Mouse (Mus musculus) inflammation-experienced regulatory T-cells, adult 6 months (primary cell): ENCODE measurements around the gene Abi3. TPM values are rescaled to one million over a fixed set of nuclear protein-coding genes. Genes with fewer than 3 reads are reported as not detected.

Experiments
- ATAC-seq: one replicate; pipeline ENCODE4 v1.8.0; 2017
- polyA plus RNA-seq, 3 experiments: library from polyadenylated mRNA; unstranded; fragments of 100-300 nt; shearing (Covaris generic); gene quantifications; one replicate each; pipeline ENCODE4 v1.2.1; 2017

The Abi3 gene
- polyA plus RNA-seq, 3 experiments from 2014 or later: 38.9 to 105 (median 50.8) TPM

DNA sequence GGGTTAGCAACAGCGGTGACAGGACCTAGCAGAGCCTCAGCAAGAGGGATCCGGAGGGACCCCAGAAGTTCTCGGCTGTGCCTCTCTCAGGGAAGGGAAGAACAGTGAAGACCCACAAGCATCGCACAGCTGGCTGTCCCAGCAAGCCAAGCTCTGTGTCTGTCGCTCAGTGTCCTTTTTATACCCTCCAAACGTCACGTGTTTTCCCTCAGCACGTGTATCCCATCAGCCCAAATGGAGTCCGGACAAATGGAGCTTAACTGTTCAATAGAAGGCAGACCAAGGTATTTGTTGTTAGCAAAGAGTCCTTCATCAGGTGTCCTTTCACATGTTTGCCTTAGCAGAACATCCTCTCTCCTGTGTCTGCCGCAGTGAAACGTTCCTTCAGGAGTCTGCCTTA is 60.7 kb downstream of the Abi3 start:
- ATAC-seq: no peak

DNA sequence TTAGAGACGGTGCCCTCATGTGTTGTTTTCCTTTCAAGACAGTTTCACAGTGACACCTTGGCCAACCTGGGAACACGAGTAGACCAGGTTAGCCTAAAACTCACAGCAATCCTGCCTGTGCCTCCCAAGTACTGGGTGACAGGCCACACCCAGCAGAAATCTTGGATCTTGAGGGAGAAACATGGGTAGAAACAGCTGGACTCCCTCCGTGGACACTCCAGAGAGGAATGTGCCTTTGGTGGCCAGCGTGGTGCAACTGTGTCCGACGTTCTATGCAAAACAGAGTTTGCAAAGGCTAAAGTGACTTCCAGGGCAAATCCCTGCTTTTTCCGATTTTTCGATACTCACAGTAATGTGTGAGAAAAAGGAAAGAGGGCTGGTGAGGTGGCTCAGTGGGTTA is 61.8 kb downstream of the Abi3 start:
- no peak for ATAC-seq

Other genes starting within 250 kb of the Abi3 start
- 100 to 1,000 TPM; 114 to 161 (median 126) TPM for gene Phb, start 175.5 kb downstream of the Abi3 start, polyA plus RNA-seq
- gene Zfp652, start 129.8 kb downstream of the Abi3 start, polyA plus RNA-seq: 10 to 100 TPM in 2 of 3 experiments, 1 to 10 TPM in 1; 5.3 to 13.4 (median 11.7) TPM
- 1 to 10 TPM; 2.7 to 6.6 (median 6.6) TPM for gene B130006D01Rik, start 118.9 kb downstream of the Abi3 start, polyA plus RNA-seq
- gene Phospho1, start 18.0 kb downstream of the Abi3 start, polyA plus RNA-seq: not detected
- 10 to 100 TPM; 35.4 to 54.7 (median 53.1) TPM for gene Gngt2, start 5.3 kb downstream of the Abi3 start, polyA plus RNA-seq
- under 1 TPM in 2 of 3 experiments, not detected in 1; 0.35 to 0.38 TPM for gene B4galnt2, start 72.4 kb upstream of the Abi3 start, polyA plus RNA-seq
- gene Igf2bp1, start 163.5 kb upstream of the Abi3 start, polyA plus RNA-seq: not detected
- not detected for gene Gip, start 182.1 kb upstream of the Abi3 start, polyA plus RNA-seq
- 10 to 100 TPM; 37.7 to 51.2 (median 42.6) TPM for gene Snf8, start 192.4 kb upstream of the Abi3 start, polyA plus RNA-seq
- gene Ube2z, start 222.9 kb upstream of the Abi3 start, polyA plus RNA-seq: 10 to 100 TPM in 2 of 3 experiments, 1 to 10 TPM in 1; 9.6 to 13.1 (median 10.4) TPM
- gene Atp5g1, start 233.2 kb upstream of the Abi3 start, polyA plus RNA-seq: 100 to 1,000 TPM; 336 to 391 (median 363) TPM